Mouse (Mus musculus) C2C12 (cell line): ENCODE data around the gene Chek2.

Experiments used
- CEBPB ChIP-seq: IDR thresholded peaks from one replicate; pipeline ENCODE4 v1.6.1; 2011; ENCODE audit warnings: low read depth, mild to moderate bottlenecking, control low read depth, moderate library complexity
- CTCF ChIP-seq: IDR thresholded peaks from one replicate; pipeline ENCODE4 v1.5.1; 2011; ENCODE audit not compliant: control insufficient read depth, insufficient read depth, insufficient read length
- FOSL1 ChIP-seq: IDR thresholded peaks from one replicate; pipeline ENCODE4 v1.8.0; 2011; ENCODE audit warnings: mild to moderate bottlenecking, low read length; ENCODE audit not compliant: poor library complexity, insufficient read depth, severe bottlenecking
- MAX ChIP-seq: IDR thresholded peaks from one replicate; pipeline ENCODE4 v1.6.1; 2011; ENCODE audit warnings: mild to moderate bottlenecking, control low read depth
- MYOD1 ChIP-seq: IDR thresholded peaks from one replicate; pipeline ENCODE4 v1.6.1; 2011; ENCODE audit warnings: low read depth; ENCODE audit not compliant: control insufficient read depth, insufficient read length
- MYOG ChIP-seq: IDR thresholded peaks from one replicate; pipeline ENCODE4 v1.6.1; 2011; ENCODE audit not compliant: control insufficient read depth, insufficient read length; ENCODE audit errors: extremely low read depth
- USF1 ChIP-seq: IDR thresholded peaks from one replicate; pipeline ENCODE4 v1.6.1; 2011; ENCODE audit warnings: low read depth, mild to moderate bottlenecking, control low read depth, moderate library complexity

DNA sequence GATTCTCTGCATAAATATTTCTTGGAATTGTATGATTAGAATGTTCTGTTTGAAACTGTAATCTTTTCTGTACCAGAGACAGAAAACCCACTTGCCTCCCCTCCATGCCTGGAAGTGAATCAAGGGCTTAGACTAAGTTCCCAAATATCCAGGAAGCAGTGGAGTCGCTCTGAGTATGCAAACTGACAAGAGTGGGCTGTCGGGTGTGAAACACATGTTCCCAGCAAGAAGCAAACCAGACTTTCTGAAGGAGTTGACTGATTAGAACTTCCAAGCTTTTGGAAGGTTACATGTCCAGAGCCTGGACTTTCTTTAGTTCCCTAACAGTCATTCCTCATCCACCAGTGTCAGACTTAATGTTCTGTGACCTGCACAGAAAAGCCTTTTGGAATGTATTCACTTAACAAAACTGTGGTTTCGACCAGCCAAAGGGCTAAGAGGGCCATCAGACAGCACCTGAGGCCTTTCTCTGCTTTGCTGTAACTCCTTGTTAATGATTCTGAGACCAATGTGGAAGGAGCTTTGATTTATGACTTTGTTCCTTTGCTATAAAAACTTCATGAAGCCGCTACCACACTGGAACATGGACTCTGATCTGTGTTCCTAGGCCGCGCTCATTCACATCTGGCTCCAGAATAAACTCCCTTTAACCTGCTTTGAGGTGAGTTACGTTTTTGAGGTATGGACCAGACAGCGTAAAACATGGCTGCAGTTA lies 12.8 kb upstream of the Chek2 start:
- TF ChIP-seq MAX (no peak), CTCF (no peak), CEBPB (no peak), USF1 (no peak), MYOG (no peak), FOSL1 (no peak), MYOD1 (no peak)
